Mouse (Mus musculus): ENCODE measurements at regions not wholly inside any gene's neighbourhood (a gene's known extent, or its start where the extent isn't known, plus 50 kb on each side); places are given as distances from the start of the nearest gene placed in this dataset.

DNA sequence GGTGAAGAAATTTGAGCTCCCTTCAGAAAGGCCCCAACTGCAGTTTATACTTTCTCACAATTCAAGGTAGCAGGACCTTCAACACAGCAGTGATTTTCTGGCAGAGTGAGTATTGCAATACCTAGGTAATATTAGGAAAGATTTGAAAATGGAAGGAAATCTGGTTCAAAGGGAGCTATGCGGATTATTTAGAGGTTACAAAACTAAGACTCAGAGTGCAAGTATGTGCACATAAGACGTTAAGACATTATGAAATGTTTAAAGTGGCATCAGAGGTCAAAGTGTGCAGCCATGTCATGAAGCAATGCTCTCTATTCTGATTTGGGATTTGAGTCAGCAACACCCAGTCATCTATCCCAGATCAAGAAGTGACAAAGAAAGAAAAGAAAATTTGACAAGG, 164.6 kb downstream of the Ptn start:
- DNase-seq (ENCODE audit: low spot score) = no peak

DNA sequence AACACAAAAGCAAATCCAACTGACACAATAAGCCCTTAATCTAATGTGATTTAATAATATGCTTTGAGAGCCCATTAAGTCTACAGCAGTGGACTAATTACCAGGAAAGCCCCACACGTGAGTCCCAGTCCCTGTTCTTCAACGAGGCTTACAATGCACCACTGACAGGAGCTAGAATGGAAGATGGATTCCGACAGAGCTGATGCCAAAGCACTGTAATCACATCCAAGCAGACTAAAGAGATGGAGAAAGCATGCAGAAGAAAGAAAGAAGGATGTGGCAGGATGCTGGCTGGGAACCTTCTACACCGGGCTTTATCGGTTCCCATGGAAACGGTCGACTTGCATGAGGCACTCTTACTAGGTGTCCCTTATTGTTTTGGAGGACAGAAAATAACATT, 165.1 kb downstream of the Ptn start:
- DNase-seq (ENCODE audit: low spot score) = no peak

DNA sequence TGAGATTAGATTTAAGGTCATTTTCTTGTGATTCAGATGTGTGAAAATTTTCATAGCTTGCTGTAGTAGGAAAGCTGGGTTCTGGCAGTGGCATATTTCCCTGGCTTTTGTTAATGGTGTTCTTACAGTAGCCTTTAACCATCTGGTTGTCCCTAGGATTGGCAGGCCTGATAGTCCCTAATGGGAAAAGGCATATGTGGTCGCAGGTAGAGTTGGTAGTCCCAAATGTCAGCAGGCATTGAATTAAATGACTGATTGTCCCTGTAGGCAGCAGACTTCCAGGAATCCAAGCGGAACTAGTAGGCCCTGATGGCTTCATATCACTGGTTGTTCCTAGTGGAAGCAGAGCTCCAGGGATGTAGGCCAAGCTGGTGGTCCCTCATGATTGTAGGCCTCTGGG, 173.0 kb downstream of the Ptn start:
- DNase-seq (ENCODE audit: low spot score) = no peak

DNA sequence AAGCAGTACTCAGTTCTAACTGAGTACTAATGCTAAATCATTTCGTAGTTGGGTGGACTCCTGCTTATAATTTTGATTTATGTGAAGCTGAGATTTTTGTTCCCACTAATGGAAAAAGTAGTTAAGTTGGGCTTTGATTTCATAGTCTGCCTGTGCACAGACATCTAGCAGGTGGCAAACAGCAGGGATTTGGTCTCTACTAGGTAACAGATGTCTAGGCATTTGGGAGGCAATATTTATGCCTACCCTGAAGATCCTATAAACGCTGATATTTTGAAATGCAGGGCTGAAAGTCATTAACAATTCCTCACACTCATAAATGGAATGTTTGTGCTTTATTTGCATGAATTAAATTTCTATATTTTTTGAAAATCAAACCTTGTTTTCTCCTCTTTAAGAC, 182.4 kb downstream of the Ptn start:
- no peak for DNase-seq (ENCODE audit: low spot score)

DNA sequence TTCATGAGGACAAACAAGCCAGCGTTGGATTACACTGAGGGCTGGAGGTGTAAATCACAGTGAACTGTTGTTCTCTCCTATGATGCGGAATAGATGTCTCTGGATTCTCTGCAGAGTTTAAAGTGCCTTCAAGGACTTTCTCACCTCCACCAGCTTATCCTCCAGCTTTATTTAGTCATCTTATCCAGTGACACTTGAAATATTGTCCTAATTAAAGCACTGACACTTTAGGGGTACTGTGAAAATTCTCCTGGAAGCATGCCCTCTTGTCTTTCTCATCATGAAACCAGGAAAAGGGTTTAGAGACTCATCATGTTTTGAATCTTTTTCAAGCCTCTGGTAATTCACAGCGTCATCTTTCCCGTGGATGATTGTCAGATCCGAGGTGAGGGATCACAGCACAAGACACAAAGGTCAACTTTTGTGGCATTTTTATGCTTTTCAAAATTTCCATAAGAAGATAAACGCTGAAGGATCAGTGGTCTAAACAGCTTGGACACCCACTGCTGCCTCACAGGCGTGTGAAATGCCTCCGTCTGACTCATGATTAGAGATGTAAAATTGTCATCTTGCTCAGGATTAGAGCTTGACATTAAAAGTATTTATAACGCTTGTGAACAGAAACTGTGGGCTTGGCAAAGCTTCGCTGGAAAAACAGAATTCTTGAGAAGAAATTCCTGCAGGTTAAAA, 201.6 kb downstream of the Ptn start:
- no peak for DNase-seq (ENCODE audit: low spot score)

DNA sequence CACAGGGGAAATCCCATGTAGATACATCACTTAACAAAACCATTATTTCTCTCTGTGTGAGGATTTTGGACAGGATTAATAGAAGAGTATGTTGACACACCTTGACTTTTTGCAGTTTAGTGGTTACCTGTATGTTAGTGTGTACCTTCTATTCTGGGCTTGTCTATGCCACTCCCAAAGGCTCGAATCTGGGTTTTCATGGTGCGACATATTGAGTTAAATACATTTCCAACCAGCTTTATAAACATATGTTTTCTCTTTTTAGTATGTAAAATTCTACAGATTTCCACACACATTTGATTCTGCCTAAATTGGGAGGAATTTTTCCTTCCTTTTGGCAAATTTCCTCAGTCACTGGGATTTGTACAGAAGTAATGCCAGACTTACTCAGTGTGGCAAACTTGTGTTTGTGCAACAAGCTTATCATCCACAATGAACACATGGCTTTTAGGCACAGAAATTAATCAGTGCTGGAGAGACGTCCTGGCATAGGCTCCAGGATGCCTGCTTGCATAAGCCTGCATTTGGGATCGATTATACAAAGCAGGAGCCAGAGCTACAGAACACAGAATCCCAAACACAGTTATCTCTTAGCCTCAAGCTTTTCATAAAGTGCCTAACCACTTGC, 204.3 kb downstream of the Ptn start:
- peak; percentile 61 for DNase-seq (ENCODE audit: low spot score)

DNA sequence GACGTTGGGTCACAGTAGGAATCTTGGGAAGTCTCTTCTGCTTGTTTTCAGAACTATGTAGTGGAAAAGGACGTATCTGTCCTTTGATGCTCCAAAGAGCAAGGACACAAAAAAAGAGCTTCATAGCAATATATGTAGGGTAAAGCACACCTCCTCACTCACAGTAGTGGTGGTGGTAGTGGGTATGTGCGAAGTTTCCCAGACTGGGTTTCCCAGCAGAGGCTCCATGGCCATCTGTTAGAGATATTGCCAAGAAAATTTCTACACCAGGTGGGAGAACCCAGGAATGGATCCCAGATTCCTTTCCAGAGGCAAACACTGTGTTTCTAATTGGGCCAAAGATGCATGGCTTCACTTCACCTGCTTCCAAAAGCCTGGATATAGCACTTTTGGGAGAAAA, 205.2 kb downstream of the Ptn start:
- DNase-seq (ENCODE audit: low spot score) = peak; percentile 15

DNA sequence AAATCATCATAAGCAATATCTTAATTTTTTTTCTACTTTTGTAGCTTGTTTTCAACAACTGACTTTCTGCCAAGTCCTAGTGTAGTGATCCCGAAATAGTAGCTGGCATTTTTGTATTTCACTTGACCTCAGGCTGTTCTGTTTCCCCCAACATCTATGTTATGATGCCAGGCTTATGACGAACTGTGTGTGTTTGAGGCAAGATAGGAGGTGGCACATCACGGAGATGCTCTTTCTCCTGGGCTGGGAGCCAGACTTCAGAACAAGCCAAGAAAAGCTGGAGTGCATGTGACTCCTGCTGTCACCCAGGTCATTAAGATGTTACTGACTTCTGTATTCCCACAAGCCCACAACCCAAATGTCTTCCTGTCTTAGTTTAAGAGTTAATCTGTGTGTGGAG, 208.7 kb downstream of the Chrm2 start:
- no peak for DNase-seq (ENCODE audit: low spot score)

DNA sequence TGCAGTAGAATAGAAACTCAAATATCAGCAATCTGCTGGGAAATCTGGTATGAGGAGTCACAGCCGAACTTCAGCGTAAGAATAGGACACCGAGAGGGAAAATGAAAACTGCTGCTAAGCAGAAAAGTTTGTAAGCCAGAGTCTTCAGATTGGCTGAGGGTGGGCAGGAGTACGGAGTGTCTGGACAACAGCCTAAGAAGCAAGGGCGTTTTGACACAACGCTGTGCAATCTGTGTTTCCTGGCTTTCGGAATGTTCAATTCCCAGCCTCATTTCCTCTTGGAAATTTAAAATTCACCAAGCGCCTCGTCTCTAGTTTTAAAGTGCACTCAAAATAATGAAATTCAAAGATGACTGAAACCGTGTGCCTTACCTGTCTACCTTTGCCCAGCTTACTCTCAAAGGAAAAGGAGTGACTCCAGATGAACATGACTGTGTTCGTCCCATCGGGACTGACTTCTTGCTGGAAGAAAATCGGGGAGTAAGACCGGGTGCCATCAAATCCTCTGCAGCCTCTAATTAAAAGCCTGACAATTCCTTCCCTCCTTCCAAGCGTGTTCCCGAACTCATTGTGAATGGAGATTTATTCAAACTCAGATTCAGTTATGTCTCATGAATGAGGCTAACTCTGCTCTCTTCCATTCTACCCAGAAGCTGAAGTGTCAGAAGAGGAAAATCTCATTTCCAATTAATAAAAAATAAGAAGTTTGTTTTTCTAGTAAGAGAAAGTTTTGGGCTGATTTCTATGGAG, 203.2 kb downstream of the Chrm2 start:
- peak; percentile 8 for DNase-seq (ENCODE audit: low spot score)

DNA sequence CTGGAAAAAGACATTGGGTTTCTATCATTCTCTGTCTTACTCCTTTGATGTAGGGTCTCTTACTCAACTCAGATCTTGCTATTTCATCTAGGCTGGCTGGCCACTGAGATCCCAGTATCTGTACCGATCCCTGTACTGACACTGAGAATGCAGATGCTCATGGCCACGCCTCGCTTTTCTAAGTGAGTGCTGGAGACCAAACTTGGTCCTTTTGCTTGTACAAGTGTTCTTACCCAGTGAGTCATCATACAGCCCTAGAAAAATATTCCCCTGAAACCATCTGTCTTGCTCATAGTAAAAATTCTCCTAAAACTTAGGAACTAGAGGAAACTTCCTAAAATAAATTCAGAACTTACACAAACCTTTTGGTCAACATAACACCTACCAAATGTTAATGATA, 193.2 kb downstream of the Chrm2 start:
- no peak for DNase-seq (ENCODE audit: low spot score)
